Mouse (Mus musculus) CH12.LX (cell line): Measurements from ENCODE around the gene Ttll9. TPM values are rescaled to one million over a fixed set of nuclear protein-coding genes. Genes with fewer than 3 reads are reported as not detected.

ENCODE experiments used
- DNase-seq: peaks from one replicate; pipeline ENCODE4 v3.0.0-alpha.2; 2013; ENCODE audit errors: extremely low read depth
- H3K27ac ChIP-seq: 2 replicates; pipeline ENCODE4 v1.5.1; 2012; ENCODE audit warnings: low read depth, mild to moderate bottlenecking, control low read depth, moderate library complexity; ENCODE audit not compliant: insufficient read depth
- H3K27me3 ChIP-seq: replicated peaks from 2 replicates; pipeline ENCODE3; 2012; ENCODE audit warnings: inconsistent platforms
- H3K36me3 ChIP-seq, 2 experiments: replicated peaks in 1 of 2; 2 replicates each; pipeline versions ENCODE3 to v1.6.1; 2012; ENCODE audit warnings: inconsistent platforms in 1 of 2, low read length in 1 of 2, mild to moderate bottlenecking in 1 of 2, mixed read lengths in 1 of 2, moderate library complexity in 1 of 2; ENCODE audit not compliant: control insufficient read depth in 1 of 2, insufficient read depth in 1 of 2
- H3K4me1 ChIP-seq, 2 experiments: 2 replicates each; pipeline ENCODE4 v1.6.1; 2012; ENCODE audit warnings: inconsistent platforms in 1 of 2, moderate library complexity in 1 of 2; ENCODE audit not compliant: insufficient read depth in 2 of 2, control insufficient read depth in 1 of 2
- H3K4me2 ChIP-seq: 2 replicates; pipeline ENCODE4 v1.6.1; 2012; ENCODE audit warnings: low read depth, mild to moderate bottlenecking, control low read depth; ENCODE audit not compliant: poor library complexity, insufficient read depth, severe bottlenecking
- H3K4me3 ChIP-seq, 3 experiments: fragments of 150-350 bp in 1 of 3; sonication (generic) in 1 of 3; replicated peaks in 1 of 3; 2 replicates each; pipeline versions ENCODE3 to v1.5.1; 2011 to 2012; ENCODE audit warnings: low read depth in 2 of 3, low read length in 2 of 3, mild to moderate bottlenecking in 2 of 3, moderate library complexity in 2 of 3, control low read depth in 1 of 3, improper control_type of control experiment in 1 of 3, inconsistent platforms in 1 of 3, mixed read lengths in 1 of 3; ENCODE audit not compliant: poor library complexity in 1 of 3
- H3K79me2 ChIP-seq: replicated peaks from 2 replicates; pipeline ENCODE4 v1.6.1; 2012; ENCODE audit warnings: mild to moderate bottlenecking, moderate library complexity; ENCODE audit not compliant: control insufficient read depth, poor library complexity, insufficient read depth, severe bottlenecking; ENCODE audit errors: extremely low read depth
- H3K9ac ChIP-seq: 2 replicates; pipeline ENCODE4 v1.6.1; 2012; ENCODE audit warnings: low read depth, mild to moderate bottlenecking, control low read depth, moderate library complexity; ENCODE audit not compliant: insufficient read depth
- H3K9me3 ChIP-seq: replicated peaks from 2 replicates; pipeline ENCODE3; 2012; ENCODE audit warnings: low read length, inconsistent platforms, mixed read lengths
- BHLHE40 ChIP-seq: IDR thresholded peaks from 2 replicates; pipeline ENCODE4 v1.6.1; 2011; ENCODE audit warnings: mild to moderate bottlenecking, low read depth, low read length, improper control_type of control experiment
- CHD2 ChIP-seq: IDR thresholded peaks from 2 replicates; pipeline ENCODE4 v1.6.1; 2011; ENCODE audit warnings: low read length, improper control_type of control experiment
- ELF1 ChIP-seq: IDR thresholded peaks from 2 replicates; pipeline ENCODE4 v1.6.1; 2014; ENCODE audit warnings: low read depth, mild to moderate bottlenecking, inconsistent platforms, low read length, improper control_type of control experiment
- EP300 ChIP-seq: IDR thresholded peaks from 2 replicates; pipeline ENCODE4 v1.6.1; 2011; ENCODE audit warnings: low read length, improper control_type of control experiment
- ETS1 ChIP-seq: conservative IDR thresholded peaks from 2 replicates; pipeline ENCODE4 v1.6.1; 2012; ENCODE audit warnings: low read depth, mild to moderate bottlenecking, inconsistent platforms, low read length, improper control_type of control experiment, moderate library complexity
- GABPA ChIP-seq: IDR thresholded peaks from 2 replicates; pipeline ENCODE4 v1.6.1; 2012; ENCODE audit warnings: low read depth, low read length, improper control_type of control experiment, inconsistent platforms; ENCODE audit not compliant: insufficient replicate concordance
- HCFC1 ChIP-seq: IDR thresholded peaks from 2 replicates; pipeline ENCODE4 v1.6.1; 2012; ENCODE audit warnings: low read depth, mild to moderate bottlenecking, inconsistent platforms, low read length, improper control_type of control experiment
- IRF4 ChIP-seq: IDR thresholded peaks from 2 replicates; pipeline ENCODE4 v1.6.1; 2014; ENCODE audit warnings: low read depth, mild to moderate bottlenecking, inconsistent platforms, low read length, improper control_type of control experiment
- JUN ChIP-seq: IDR thresholded peaks from 2 replicates; pipeline ENCODE4 v1.6.1; 2011; ENCODE audit warnings: low read depth, mild to moderate bottlenecking, low read length, improper control_type of control experiment, moderate library complexity; ENCODE audit not compliant: insufficient read depth
- KAT2A ChIP-seq: IDR thresholded peaks from 2 replicates; pipeline ENCODE4 v1.6.1; 2012; ENCODE audit warnings: low read length, improper control_type of control experiment, inconsistent platforms; ENCODE audit not compliant: insufficient replicate concordance
- MAFK ChIP-seq: IDR thresholded peaks from 2 replicates; pipeline ENCODE4 v1.6.1; 2011; ENCODE audit warnings: low read length, improper control_type of control experiment; ENCODE audit not compliant: insufficient replicate concordance
- MAZ ChIP-seq: IDR thresholded peaks from 2 replicates; pipeline ENCODE4 v1.6.1; 2012; ENCODE audit warnings: low read depth, mild to moderate bottlenecking, inconsistent platforms, low read length, improper control_type of control experiment, moderate library complexity
- MEF2A ChIP-seq: IDR thresholded peaks from 2 replicates; pipeline ENCODE4 v1.6.1; 2014; ENCODE audit warnings: low read depth, mild to moderate bottlenecking, inconsistent platforms, low read length, improper control_type of control experiment, borderline replicate concordance
- MXI1 ChIP-seq: IDR thresholded peaks from 2 replicates; pipeline ENCODE4 v1.6.1; 2011; ENCODE audit warnings: mild to moderate bottlenecking, low read depth, low read length, improper control_type of control experiment
- MYC ChIP-seq: IDR thresholded peaks from 2 replicates; pipeline ENCODE4 v1.6.1; 2011; ENCODE audit warnings: low read depth, mild to moderate bottlenecking, improper control_type of control experiment, low read length
- NELFE ChIP-seq: IDR thresholded peaks from 2 replicates; pipeline ENCODE4 v1.6.1; 2011; ENCODE audit warnings: low read depth, low read length, improper control_type of control experiment
- NRF1 ChIP-seq: IDR thresholded peaks from 2 replicates; pipeline ENCODE4 v1.6.1; 2014; ENCODE audit warnings: low read depth, mild to moderate bottlenecking, inconsistent platforms, low read length, improper control_type of control experiment, moderate library complexity
- POLR2A ChIP-seq: IDR thresholded peaks from 2 replicates; pipeline ENCODE4 v1.6.1; 2011; ENCODE audit warnings: low read depth, mild to moderate bottlenecking, improper control_type of control experiment, low read length
- POLR2AphosphoS2 ChIP-seq: IDR thresholded peaks from 2 replicates; pipeline ENCODE4 v1.6.1; 2011; ENCODE audit warnings: low read depth, low read length, improper control_type of control experiment
- RAD21 ChIP-seq: IDR thresholded peaks from 2 replicates; pipeline ENCODE4 v1.6.1; 2011; ENCODE audit warnings: low read depth, mild to moderate bottlenecking, low read length, improper control_type of control experiment, moderate library complexity
- RCOR1 ChIP-seq: conservative IDR thresholded peaks from 2 replicates; pipeline ENCODE4 v1.6.1; 2012; ENCODE audit warnings: low read depth, mild to moderate bottlenecking, inconsistent platforms, low read length, improper control_type of control experiment
- SIN3A ChIP-seq: IDR thresholded peaks from 2 replicates; pipeline ENCODE4 v1.6.1; 2012; ENCODE audit warnings: low read length, improper control_type of control experiment, inconsistent platforms
- SMC3 ChIP-seq: IDR thresholded peaks from 2 replicates; pipeline ENCODE4 v1.6.1; 2011; ENCODE audit warnings: low read depth, low read length, improper control_type of control experiment
- TBP ChIP-seq: conservative IDR thresholded peaks from 2 replicates; pipeline ENCODE4 v1.6.1; 2011; ENCODE audit warnings: low read depth, low read length, improper control_type of control experiment
- TCF12 ChIP-seq: IDR thresholded peaks from 2 replicates; pipeline ENCODE4 v1.6.1; 2014; ENCODE audit warnings: low read depth, mild to moderate bottlenecking, inconsistent platforms, low read length, improper control_type of control experiment
- UBTF ChIP-seq: IDR thresholded peaks from 2 replicates; pipeline ENCODE4 v1.6.1; 2012; ENCODE audit warnings: low read depth, mild to moderate bottlenecking, inconsistent platforms, low read length, improper control_type of control experiment, moderate library complexity
- USF1 ChIP-seq: IDR thresholded peaks from 2 replicates; pipeline ENCODE4 v1.6.1; 2014; ENCODE audit warnings: low read depth, mild to moderate bottlenecking, inconsistent platforms, low read length, improper control_type of control experiment
- USF2 ChIP-seq: conservative IDR thresholded peaks from 2 replicates; pipeline ENCODE4 v1.6.1; 2011; ENCODE audit warnings: low read depth, low read length, improper control_type of control experiment
- ZC3H11A ChIP-seq: IDR thresholded peaks from 2 replicates; pipeline ENCODE4 v1.6.1; 2012; ENCODE audit warnings: low read depth, mild to moderate bottlenecking, inconsistent platforms, low read length, improper control_type of control experiment
- ZKSCAN1 ChIP-seq: IDR thresholded peaks from 2 replicates; pipeline ENCODE4 v1.6.1; 2012; ENCODE audit warnings: low read depth, inconsistent platforms, low read length, improper control_type of control experiment, borderline replicate concordance
- ZMIZ1 ChIP-seq: IDR thresholded peaks from 2 replicates; pipeline ENCODE4 v1.6.1; 2012; ENCODE audit warnings: low read depth, mild to moderate bottlenecking, inconsistent platforms, low read length, improper control_type of control experiment
- ZNF384 ChIP-seq: IDR thresholded peaks from 2 replicates; pipeline ENCODE4 v1.6.1; 2012; ENCODE audit warnings: low read depth, low read length, improper control_type of control experiment, inconsistent platforms
- dilution Hi-C: fragments of 300-500 bp; cut with MboI; formaldehyde crosslinking; loops from 2 replicates; pipeline ENCODE4 v1.14.3; 2020; ENCODE audit warnings: low sequenced_read_pairs; ENCODE audit not compliant: extremely low pct_unique_long_range_greater_than_20kb, extremely low pct_ligation_motif_present
- in situ Hi-C: fragments of 300-500 bp; cut with MboI; formaldehyde crosslinking; loops from 3 replicates; pipeline ENCODE4 v1.14.3; 2019; ENCODE audit warnings: low sequenced_read_pairs, low pct_ligation_motif_present, low pct_unique_long_range_greater_than_20kb, mixed read lengths
- polyA plus RNA-seq: library from polyadenylated mRNA; unstranded; fragments of >175 nt; gene quantifications from 2 replicates; pipeline ENCODE4 v1.2.1, GENCODE M21; 2012; ENCODE audit warnings: low read depth; ENCODE audit not compliant: insufficient read length
- total RNA-seq, 2 experiments: library from RNA; depleted of rRNA; stranded (reverse); fragments of 300-350 nt in 1 of 2; fragments of >200 nt in 1 of 2; gene quantifications; 2 replicates each; pipeline ENCODE4 v1.2.3; 2012 to 2014

Gene Ttll9
- total and polyA plus RNA-seq, 3 experiments = 1.5 to 1.7 (median 1.7) TPM

DNA sequence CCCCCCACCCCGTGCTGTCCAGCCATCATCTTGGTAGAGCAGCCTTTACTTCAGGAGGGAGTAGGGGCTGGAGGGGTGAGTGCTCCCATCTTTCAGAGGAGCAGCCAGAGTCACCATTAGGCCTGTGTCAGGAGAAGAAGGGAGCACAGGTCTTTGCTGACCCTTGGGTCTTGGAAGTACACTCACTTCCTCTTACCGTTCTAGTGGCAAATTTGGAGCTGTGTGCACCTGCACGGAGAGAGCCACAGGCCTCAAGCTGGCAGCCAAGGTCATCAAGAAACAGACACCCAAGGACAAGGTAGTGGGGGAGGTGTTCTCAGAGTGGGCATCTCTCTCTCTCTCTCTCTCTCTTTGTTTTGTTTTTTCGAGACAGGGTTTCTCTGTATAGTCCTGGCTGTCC lies 46.8 kb upstream of the Ttll9 start:
- Histone ChIP-seq H3K4me2 (no peak overlapping the region), H3K27me3 (peaks cover 37% of the 10 kb centered on the region), H3K9ac (no peak overlapping the region), H3K27ac (no peak overlapping the region), H3K79me2 (no peaks in the 10 kb centered on the region), H3K4me3 (peak overlapping the region in 1 of 3 experiments; percentile 20), H3K9me3 (peaks cover 3% of the 10 kb centered on the region), H3K36me3 (no peaks in the 10 kb centered on the region), H3K4me1 (peaks cover 27 to 70% of the 10 kb centered on the region in 2 experiments)
- TF ChIP-seq TCF12 (peak; percentile 38; the same call in 1 of the 2 replicates), KAT2A (no peak), EP300 (peak; percentile 56), UBTF (no peak)
- in situ Hi-C loops = loop anchor here (5.0 to 25.0 kb wide), 3 partner anchors 107 to 672 kb away; no protein-coding TSS in a partner anchor
- dilution Hi-C loops = no loop called here
- DNase-seq = no peak

DNA sequence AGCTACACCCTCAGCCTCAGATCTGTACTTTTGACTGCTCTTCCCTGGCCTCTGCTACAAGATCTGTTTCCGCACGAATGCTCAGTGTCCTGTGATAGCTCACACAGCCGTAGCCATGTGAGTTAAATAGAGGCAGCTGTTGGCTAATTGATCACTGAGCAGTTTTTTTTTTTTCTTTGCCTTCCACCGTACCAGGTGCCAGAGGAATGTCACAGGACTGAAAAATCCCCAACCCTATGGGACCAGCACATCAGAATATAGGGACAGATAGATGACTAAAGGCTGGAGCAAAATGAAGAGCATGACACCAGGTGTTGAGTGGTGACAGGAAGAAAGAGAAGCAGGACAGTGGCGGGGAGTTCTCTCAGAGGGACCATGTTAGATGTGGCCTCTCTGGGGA lies 46.2 kb upstream of the Ttll9 start:
- no peaks in the 10 kb centered on the region for H3K36me3 ChIP-seq
- H3K27ac ChIP-seq = no peak overlapping the region
- H3K4me1 ChIP-seq = peaks cover 27 to 75% of the 10 kb centered on the region in 2 experiments
- peaks cover 33% of the 10 kb centered on the region for H3K27me3 ChIP-seq
- H3K9me3 ChIP-seq = peaks cover 3% of the 10 kb centered on the region
- H3K79me2 ChIP-seq = no peaks in the 10 kb centered on the region
- DNase-seq = peak; percentile 78
- H3K9ac ChIP-seq = no peak overlapping the region
- no peak overlapping the region for H3K4me3 ChIP-seq
- no peak overlapping the region; the same call in 1 of the 2 replicates for H3K4me2 ChIP-seq
- in situ Hi-C loops = loop anchor here (5.0 to 25.0 kb wide), 3 partner anchors 106 to 671 kb away; no protein-coding TSS in a partner anchor
- dilution Hi-C loops = no loop called here
- TF ChIP-seq NELFE (no peak), GABPA (no peak), MEF2A (peak; percentile 47; the same call in 1 of the 2 replicates), SMC3 (no peak), RCOR1 (peak; percentile 19; the same call in 1 of the 2 replicates), USF1 (no peak), ETS1 (peak; percentile 83), MYC (peak; percentile 48), MAZ (peak; percentile 16; the same call in 1 of the 2 replicates), POLR2A (no peak), ZMIZ1 (no peak), RAD21 (no peak), USF2 (no peak), NRF1 (no peak), TBP (0 out of 2 replicates have a peak, but pooled peaks have one; percentile 30), MXI1 (no peak), POLR2AphosphoS2 (no peak), ZKSCAN1 (no peak), MAFK (no peak), BHLHE40 (peak; percentile 78), JUN (no peak), CHD2 (no peak; the same call in none of the 2 replicates), ZNF384 (peak; percentile 93), SIN3A (peak; percentile 59; the same call in 1 of the 2 replicates), ZC3H11A (no peak), ELF1 (0 out of 2 replicates have a peak, but pooled peaks have one; percentile 29), TCF12 (peak; percentile 74; the same call in 1 of the 2 replicates), HCFC1 (0 out of 2 replicates have a peak, but pooled peaks have one; percentile 11), EP300 (peak; percentile 87), UBTF (peak; percentile 23; the same call in 1 of the 2 replicates), IRF4 (no peak; the same call in 1 of the 2 replicates)
